Mouse (Mus musculus) neural tube, embryonic 13.5 days (tissue): ENCODE measurements around the gene Tex22. TPM values are rescaled to one million over a fixed set of nuclear protein-coding genes. Genes with fewer than 3 reads are reported as not detected.

Experiments used
- ATAC-seq: fragments of 200-750 bp; cut with Nextera tagmentation; 2 replicates; pipeline ENCODE4 v1.8.0; 2017; ENCODE audit warnings: low read depth, mild to moderate bottlenecking, moderate TSS enrichment, moderate library complexity
- H3K27ac ChIP-seq: fragments of 300-500 bp; sonication (generic); replicated peaks from 2 replicates; pipeline ENCODE4 v1.5.1; 2015; ENCODE audit warnings: moderate library complexity, mild to moderate bottlenecking, inconsistent platforms
- H3K27me3 ChIP-seq: fragments of 300-500 bp; sonication (generic); 2 replicates; pipeline ENCODE4 v1.6.1; 2015; ENCODE audit warnings: mild to moderate bottlenecking, inconsistent platforms
- H3K36me3 ChIP-seq: fragments of 300-500 bp; sonication (generic); 2 replicates; pipeline ENCODE4 v1.6.1; 2015; ENCODE audit warnings: mild to moderate bottlenecking, inconsistent platforms
- H3K4me1 ChIP-seq: fragments of 300-500 bp; sonication (generic); replicated peaks from 2 replicates; pipeline ENCODE4 v1.6.1; 2015; ENCODE audit warnings: inconsistent platforms
- H3K4me2 ChIP-seq: fragments of 300-500 bp; sonication (generic); 2 replicates; pipeline ENCODE4 v1.6.1; 2015; ENCODE audit warnings: inconsistent platforms, mild to moderate bottlenecking, moderate library complexity
- H3K4me3 ChIP-seq: fragments of 300-500 bp; sonication (generic); 2 replicates; pipeline ENCODE4 v1.5.1; 2015; ENCODE audit warnings: mild to moderate bottlenecking, inconsistent platforms
- H3K9ac ChIP-seq: fragments of 300-500 bp; sonication (generic); 2 replicates; pipeline ENCODE4 v1.6.1; 2015; ENCODE audit warnings: moderate library complexity, mild to moderate bottlenecking, inconsistent platforms
- H3K9me3 ChIP-seq: fragments of 300-500 bp; sonication (generic); 2 replicates; pipeline ENCODE4 v1.6.1; 2016; ENCODE audit warnings: inconsistent platforms
- WGBS: fragments of 180-500 bp; shearing (Covaris S2); methylation state at CpG from one replicate; pipeline ENCODE4 v1.1.7; 2015; 5-methylcytosine and 5-hydroxymethylcytosine counted together
- polyA plus RNA-seq: library from polyadenylated mRNA; unstranded; fragments of >200 nt; fragmentation: Nextera tagmentation; extraction: Ambion mirVana; gene quantifications from 2 replicates; pipeline ENCODE4 v1.2.1, GENCODE M21; 2015

Gene Tex22
- polyA plus RNA-seq, 1 experiment from 2014 or later = not detected

DNA sequence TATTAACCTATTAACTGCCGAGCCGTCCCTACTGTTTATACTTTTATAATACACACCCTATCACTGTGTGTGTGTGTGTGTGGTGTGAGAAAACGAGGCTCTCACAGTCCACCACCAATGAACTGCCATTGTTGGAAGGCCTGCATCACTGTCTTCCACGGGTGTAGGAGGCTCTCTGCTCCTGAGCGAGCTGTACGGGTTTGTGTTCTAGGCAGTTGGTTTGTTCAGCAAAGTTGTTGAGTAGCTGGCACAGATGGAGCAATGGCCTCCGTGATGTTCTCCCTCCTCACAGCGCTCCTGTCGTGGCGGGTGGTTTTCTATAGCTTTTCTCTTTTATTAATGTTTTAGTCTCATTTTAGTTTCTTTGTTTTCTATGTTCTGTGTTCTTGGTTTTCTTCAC lies 35.5 kb downstream of the Tex22 start:
- H3K9me3 ChIP-seq = no peaks in the 10 kb centered on the region
- ATAC-seq = no peak
- 0 out of 2 replicates have a peak overlapping the region, but pooled peaks have one; percentile 5 for H3K9ac ChIP-seq
- H3K27me3 ChIP-seq = no peaks in the 10 kb centered on the region
- H3K36me3 ChIP-seq = peaks cover 28% of the 10 kb centered on the region
- no peak overlapping the region for H3K27ac ChIP-seq
- WGBS = 87% methylated on average over 10 of the region's 10 CpGs
- no peak overlapping the region for H3K4me3 ChIP-seq
- H3K4me2 ChIP-seq = no peak overlapping the region
- peaks cover 41% of the 10 kb centered on the region for H3K4me1 ChIP-seq

DNA sequence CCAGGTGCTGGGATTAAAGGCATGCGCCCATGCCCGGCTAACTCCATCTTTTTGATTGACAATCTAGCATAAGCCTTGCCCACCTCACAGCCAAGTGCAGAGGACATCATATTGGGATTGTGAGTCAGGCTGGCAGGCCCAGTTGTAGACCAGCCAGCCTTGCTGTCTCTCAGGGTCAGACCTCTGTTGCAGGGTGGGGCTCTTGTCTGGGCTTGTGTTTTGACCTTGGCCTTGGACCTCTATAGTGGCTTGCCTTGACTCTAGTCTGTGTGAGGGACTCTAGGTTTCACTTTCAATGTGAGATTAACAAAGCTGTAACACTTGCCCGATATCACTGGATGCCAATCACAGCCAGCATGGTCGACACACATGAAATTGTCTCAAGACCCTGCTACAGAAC lies 39.8 kb downstream of the Tex22 start:
- no peak overlapping the region for H3K9ac ChIP-seq
- peaks cover 62% of the 10 kb centered on the region for H3K36me3 ChIP-seq
- no peak for ATAC-seq
- no peak overlapping the region for H3K4me3 ChIP-seq
- no peak overlapping the region for H3K4me2 ChIP-seq
- no peak overlapping the region for H3K27ac ChIP-seq
- 93% methylated on average over 4 of the region's 4 CpGs for WGBS
- H3K9me3 ChIP-seq = no peaks in the 10 kb centered on the region
- no peaks in the 10 kb centered on the region for H3K27me3 ChIP-seq
- peaks cover 20% of the 10 kb centered on the region for H3K4me1 ChIP-seq

DNA sequence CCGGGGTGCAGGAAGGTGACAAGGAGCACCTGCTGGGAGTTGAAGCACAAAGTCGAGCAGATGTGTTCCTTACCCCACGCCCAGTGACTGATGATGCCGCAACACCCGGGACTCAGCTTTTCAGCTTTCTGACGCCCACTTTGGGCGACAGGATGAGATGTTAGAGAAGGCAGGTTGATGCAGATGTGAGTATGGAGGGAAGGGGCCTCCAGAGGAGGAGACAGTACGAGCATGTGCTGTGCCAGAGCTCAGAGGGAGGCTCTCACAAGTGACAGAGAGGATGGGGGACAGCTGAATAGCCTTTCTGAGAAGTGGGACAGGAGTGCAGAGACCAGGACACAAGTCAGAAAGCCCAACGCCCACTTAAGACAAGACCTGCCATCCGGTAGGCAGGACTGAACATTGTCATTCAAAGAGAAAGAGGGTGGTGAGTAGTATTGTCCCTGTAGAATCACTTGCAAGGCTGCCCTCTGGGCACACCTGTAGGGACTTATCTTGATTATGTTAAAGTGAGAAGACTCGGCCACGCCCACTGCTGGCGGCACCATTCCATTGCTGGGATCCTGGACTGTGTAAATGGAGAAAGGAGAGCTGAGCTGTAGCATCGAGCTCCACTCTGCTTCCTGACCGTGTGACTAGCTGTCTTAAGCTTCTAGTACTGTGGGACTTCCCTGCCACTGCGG lies 40.7 kb downstream of the Tex22 start:
- no peaks in the 10 kb centered on the region for H3K9me3 ChIP-seq
- H3K27me3 ChIP-seq = no peaks in the 10 kb centered on the region
- H3K4me2 ChIP-seq = no peak overlapping the region
- H3K27ac ChIP-seq = no peak overlapping the region
- H3K36me3 ChIP-seq = peaks cover 63% of the 10 kb centered on the region
- ATAC-seq = no peak
- peaks cover 12% of the 10 kb centered on the region; the same call in 1 of the 2 replicates for H3K4me1 ChIP-seq
- H3K9ac ChIP-seq = no peak overlapping the region
- WGBS = 88% methylated on average over 16 of the region's 16 CpGs
- H3K4me3 ChIP-seq = no peak overlapping the region

DNA sequence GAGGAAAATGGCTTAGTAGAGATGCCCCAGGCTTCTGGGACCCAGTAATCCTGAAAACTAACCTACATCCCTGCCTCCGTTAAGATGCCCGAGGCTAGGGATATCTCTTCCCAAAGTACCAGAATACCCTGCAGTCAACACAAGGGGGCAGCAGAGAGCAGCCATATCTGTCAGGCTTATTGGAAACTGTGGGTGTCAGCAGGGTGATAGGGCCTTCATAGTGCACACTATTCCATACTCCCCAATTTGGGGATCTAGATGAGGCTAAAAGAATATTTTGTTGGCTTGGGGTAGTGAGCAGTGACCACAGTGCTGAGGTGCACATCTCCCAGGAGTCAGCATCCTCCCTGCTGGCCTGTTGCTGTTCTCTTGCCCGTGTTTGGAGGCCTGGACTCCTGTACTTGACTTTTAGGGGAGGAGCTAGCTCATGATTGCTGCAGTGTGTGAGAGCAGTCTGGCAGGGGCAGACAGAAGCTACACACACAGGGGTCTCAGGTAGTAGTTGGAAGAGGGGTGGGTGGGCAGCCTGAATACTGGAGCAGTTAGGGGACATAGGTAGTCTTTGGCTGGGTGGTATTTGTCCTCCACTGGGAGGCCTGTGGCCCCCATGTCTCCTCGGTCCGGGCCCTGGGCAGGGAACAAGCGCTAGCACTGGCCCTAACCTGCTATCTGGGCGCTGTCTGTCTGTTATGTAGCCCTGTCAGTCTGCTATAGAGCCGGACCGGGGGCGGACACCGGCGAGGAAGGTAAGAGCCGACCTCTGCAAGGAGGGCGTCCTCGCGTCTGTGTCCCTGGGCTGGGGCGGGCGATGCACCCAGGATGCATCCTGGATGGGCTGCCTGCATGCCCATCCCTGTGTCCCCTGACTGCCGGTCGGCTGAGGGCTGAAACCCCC lies 45.5 kb downstream of the Tex22 start:
- no peak overlapping the region for H3K4me2 ChIP-seq
- 87% methylated on average over 20 of the region's 20 CpGs for WGBS
- H3K4me1 ChIP-seq = no peaks in the 10 kb centered on the region
- H3K36me3 ChIP-seq = peaks cover 84% of the 10 kb centered on the region
- no peak overlapping the region for H3K27ac ChIP-seq
- no peak overlapping the region for H3K9ac ChIP-seq
- no peak overlapping the region for H3K4me3 ChIP-seq
- peak; percentile 76 for ATAC-seq
- H3K9me3 ChIP-seq = no peaks in the 10 kb centered on the region
- no peaks in the 10 kb centered on the region for H3K27me3 ChIP-seq

DNA sequence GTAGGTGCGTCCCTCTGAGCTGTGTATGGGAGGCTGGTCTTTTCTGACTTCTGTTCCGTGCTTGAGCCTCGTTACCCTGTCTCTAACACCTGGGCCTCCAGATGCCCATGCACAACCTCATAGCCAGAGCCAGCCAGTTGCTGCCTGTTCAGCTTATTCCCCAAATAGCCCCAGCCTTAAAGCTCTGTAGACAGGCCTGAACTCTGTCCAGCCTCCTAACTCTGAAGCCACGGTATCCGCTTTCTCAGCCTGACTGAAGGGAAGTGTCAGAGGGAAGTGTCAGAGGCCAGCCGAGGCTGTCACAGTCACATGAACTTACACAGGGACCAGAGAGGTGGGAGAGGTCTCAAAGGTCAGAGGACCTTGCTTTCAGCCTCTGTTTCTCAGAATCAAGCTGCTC lies 50.4 kb downstream of the Tex22 start:
- Histone ChIP-seq H3K9me3 (no peaks in the 10 kb centered on the region), H3K27me3 (no peaks in the 10 kb centered on the region), H3K4me3 (no peak overlapping the region), H3K27ac (no peak overlapping the region), H3K4me2 (no peak overlapping the region), H3K9ac (no peak overlapping the region), H3K36me3 (peaks cover 98% of the 10 kb centered on the region), H3K4me1 (no peaks in the 10 kb centered on the region)
- no peak for ATAC-seq
- WGBS = 90% methylated on average over 6 of the region's 6 CpGs

DNA sequence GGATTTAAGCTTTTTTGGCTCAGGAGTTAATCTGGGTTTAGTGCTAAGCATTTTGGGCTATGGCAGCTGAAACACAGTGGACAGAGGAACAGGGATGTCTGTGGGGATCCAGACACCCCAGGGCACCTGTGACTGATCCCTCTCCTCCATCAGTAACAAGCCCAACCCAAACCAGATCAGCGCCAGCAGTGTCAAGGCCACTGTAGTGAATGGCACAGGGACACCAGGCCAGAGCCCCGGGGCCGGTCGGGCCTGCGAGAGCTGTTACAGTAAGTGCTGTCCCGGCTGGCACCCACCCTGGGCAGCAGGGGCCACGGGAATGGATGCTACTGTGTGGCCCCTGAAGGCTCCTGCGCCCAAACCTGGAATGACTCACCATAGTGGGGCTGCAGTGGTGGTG lies 56.4 kb downstream of the Tex22 start:
- H3K4me1 ChIP-seq = no peaks in the 10 kb centered on the region
- no peak overlapping the region for H3K9ac ChIP-seq
- peaks cover 100% of the 10 kb centered on the region for H3K36me3 ChIP-seq
- H3K4me3 ChIP-seq = no peak overlapping the region
- ATAC-seq = no peak
- H3K27me3 ChIP-seq = no peaks in the 10 kb centered on the region
- no peaks in the 10 kb centered on the region for H3K9me3 ChIP-seq
- H3K4me2 ChIP-seq = no peak overlapping the region
- WGBS = 97% methylated on average over 8 of the region's 8 CpGs
- no peak overlapping the region for H3K27ac ChIP-seq

DNA sequence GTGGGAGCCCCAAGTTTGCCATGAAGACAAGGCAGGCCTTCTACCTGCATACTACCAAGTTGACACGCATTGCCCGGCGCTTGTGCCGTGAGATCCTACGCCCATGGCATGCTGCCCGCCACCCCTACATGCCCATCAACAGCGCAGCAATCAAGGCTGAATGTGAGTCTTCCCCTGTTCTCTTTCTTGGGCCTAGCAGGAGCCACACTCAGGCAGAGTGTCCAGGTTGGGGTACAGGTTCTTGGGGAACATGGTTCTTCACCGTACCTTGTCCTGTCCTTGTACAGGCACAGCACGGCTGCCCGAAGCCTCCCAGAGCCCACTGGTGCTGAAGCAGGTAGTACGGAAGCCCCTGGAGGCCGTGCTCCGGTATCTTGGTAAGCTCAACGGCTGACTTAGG lies 57.3 kb downstream of the Tex22 start:
- Histone ChIP-seq H3K4me1 (no peaks in the 10 kb centered on the region), H3K36me3 (peaks cover 100% of the 10 kb centered on the region), H3K9me3 (no peaks in the 10 kb centered on the region), H3K4me3 (no peak overlapping the region), H3K27ac (no peak overlapping the region), H3K4me2 (no peak overlapping the region), H3K27me3 (no peaks in the 10 kb centered on the region), H3K9ac (no peak overlapping the region)
- 96% methylated on average over 14 of the region's 14 CpGs for WGBS
- ATAC-seq = no peak

DNA sequence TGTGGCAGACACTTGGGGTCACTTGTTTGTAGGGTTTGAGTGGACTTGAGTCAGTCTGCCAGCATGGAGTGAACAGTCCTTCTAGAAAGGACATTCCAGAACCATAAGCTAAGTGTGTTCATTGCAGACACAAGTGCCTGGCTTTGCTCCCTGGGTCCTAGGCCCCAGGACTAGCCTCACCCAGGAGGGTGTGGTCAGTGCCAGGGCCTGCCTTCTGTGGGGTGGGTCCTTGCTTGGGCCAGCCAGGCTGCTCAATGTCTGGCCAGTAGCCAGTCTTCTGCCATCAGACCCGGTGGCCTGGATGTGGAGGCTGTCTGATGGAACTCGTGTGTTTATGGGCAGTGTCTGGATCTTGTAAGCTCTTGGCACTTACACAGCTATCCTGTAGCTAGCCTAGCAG lies 58.3 kb downstream of the Tex22 start:
- Histone ChIP-seq H3K27ac (no peak overlapping the region), H3K36me3 (peaks cover 100% of the 10 kb centered on the region), H3K4me2 (no peak overlapping the region), H3K4me1 (no peaks in the 10 kb centered on the region), H3K9me3 (no peaks in the 10 kb centered on the region), H3K9ac (no peak overlapping the region), H3K4me3 (no peak overlapping the region), H3K27me3 (no peaks in the 10 kb centered on the region)
- no peak for ATAC-seq
- 83% methylated on average over 2 of the region's 2 CpGs for WGBS

DNA sequence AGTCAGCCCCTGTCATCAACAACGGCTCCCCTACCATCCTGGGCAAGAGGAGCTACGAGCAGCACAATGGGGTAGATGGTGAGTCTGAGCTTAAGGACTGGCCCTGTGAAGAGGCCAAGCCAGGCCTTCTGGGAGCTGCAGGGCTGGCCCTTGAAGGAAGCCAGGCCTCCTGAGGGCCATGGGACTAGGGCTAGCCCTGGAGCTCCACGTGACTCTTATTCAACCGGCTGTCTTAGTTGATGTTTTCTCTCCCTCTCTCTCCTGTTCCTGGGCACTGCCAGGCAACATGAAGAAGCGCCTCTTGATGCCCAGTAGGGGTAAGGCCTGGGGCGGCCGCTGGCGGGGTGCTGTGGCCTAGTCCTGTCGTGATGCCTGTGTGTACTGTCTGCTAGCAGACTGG lies 59.0 kb downstream of the Tex22 start:
- Histone ChIP-seq H3K27ac (no peak overlapping the region), H3K9ac (no peak overlapping the region), H3K4me1 (peaks cover 1% of the 10 kb centered on the region), H3K9me3 (no peaks in the 10 kb centered on the region), H3K4me3 (no peak overlapping the region), H3K27me3 (no peaks in the 10 kb centered on the region), H3K36me3 (peaks cover 99% of the 10 kb centered on the region), H3K4me2 (no peak overlapping the region)
- ATAC-seq = no peak
- 93% methylated on average over 9 of the region's 9 CpGs for WGBS

DNA sequence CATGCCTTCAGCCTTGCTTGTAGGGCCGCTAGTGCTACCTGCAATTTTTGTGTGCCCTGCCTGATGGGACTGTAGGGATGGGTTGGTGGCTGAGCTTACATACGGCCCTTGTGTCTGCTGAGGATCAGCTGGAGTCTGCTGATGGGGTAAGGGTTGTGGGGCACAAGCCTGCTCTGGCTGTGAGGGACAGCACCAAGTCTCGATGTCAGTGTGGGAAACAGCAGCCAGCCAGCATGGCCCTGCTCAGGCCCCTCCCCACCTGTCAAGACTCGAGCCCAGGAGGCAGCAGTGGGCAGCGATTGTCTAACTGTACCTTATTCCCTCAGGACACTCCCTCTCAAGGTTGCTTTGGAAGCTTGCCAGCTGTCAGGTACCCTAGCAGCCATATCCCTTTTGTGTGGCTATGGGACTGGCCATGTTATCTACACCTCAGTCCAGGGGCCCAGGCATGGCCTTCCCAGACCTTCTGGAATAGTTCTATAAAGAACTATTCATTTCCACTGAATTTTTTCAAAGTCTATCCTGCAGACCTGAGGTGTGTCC lies 59.6 kb downstream of the Tex22 start:
- Histone ChIP-seq H3K4me3 (no peak overlapping the region), H3K27me3 (no peaks in the 10 kb centered on the region), H3K9me3 (no peaks in the 10 kb centered on the region), H3K27ac (no peak overlapping the region), H3K4me1 (peaks cover 8% of the 10 kb centered on the region), H3K9ac (no peak overlapping the region), H3K36me3 (peaks cover 98% of the 10 kb centered on the region), H3K4me2 (no peak overlapping the region)
- ATAC-seq = no peak
- WGBS = 81% methylated on average over 5 of the region's 5 CpGs

DNA sequence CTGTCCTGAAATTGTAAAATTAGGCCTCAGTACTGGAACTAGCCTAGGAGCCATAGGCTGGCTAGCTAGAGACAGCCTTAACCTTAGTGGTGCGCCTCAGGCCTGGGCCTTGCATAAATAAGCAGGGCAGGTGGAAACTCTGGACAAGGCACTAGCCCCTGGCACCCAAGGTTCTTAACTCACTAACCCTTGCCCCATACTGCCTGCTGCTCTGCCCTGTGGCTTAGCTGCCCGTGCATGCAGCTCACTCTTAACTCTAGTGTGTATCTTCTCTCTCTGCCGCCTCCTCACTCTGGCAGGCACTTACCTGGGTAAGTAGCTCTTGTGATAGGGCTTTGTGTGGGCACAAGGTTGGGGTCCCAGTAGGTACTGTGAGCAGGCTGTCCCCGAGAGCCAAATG lies 60.2 kb downstream of the Tex22 start:
- H3K4me2 ChIP-seq = no peak overlapping the region
- no peaks in the 10 kb centered on the region for H3K27me3 ChIP-seq
- H3K27ac ChIP-seq = no peak overlapping the region
- H3K4me3 ChIP-seq = no peak overlapping the region
- H3K9ac ChIP-seq = no peak overlapping the region
- H3K36me3 ChIP-seq = peaks cover 92% of the 10 kb centered on the region
- no peak for ATAC-seq
- no peaks in the 10 kb centered on the region for H3K9me3 ChIP-seq
- 92% methylated on average over 4 of the region's 4 CpGs for WGBS
- peaks cover 14% of the 10 kb centered on the region for H3K4me1 ChIP-seq

DNA sequence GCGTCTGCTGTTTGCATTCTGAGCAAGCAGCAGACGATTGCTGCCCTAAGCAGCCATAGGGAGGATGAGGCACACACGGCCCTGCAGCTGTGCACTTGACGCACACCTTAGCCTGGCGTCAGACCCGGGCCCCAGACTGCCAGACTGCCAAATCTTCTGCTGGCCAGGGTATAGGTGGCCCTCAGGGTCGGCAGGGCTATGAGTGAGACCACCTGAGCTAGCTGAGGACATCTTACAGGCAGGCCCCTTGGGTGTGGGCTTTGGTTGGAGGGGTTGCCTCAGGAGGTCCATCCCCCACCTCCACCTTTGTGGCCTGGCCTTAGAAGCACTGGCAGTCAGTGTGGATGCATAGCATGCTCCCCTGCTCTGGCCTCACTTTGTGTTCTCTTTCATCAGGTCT lies 61.1 kb downstream of the Tex22 start:
- no peak overlapping the region for H3K27ac ChIP-seq
- no peak for ATAC-seq
- H3K36me3 ChIP-seq = peaks cover 83% of the 10 kb centered on the region
- no peak overlapping the region for H3K9ac ChIP-seq
- 92% methylated on average over 7 of the region's 7 CpGs for WGBS
- peaks cover 18% of the 10 kb centered on the region for H3K4me1 ChIP-seq
- H3K4me2 ChIP-seq = no peak overlapping the region
- H3K9me3 ChIP-seq = no peaks in the 10 kb centered on the region
- H3K4me3 ChIP-seq = no peak overlapping the region
- H3K27me3 ChIP-seq = no peaks in the 10 kb centered on the region
